Mouse (Mus musculus) layer of hippocampus, postnatal 25 days (tissue): Measurements from ENCODE around the gene Fam120a. TPM values are rescaled to one million over a fixed set of nuclear protein-coding genes. Genes with fewer than 3 reads are reported as not detected.

Experiments
- DNase-seq, 2 experiments: peaks; one replicate each; pipeline ENCODE4 v3.0.0; 2022; ENCODE audit warnings: mixed read lengths in 2 of 2, low spot score in 1 of 2; ENCODE audit errors: extremely low spot score in 1 of 2
- total RNA-seq, 2 experiments: library from RNA; stranded (reverse); gene quantifications; 2 replicates each; pipeline ENCODE4 v1.2.3; 2021

Gene Fam120a
- total RNA-seq: 100 to 1,000 TPM; 116 to 119 TPM

GRCm38 (mm10) chr13:48967956-48968749 lies at the start of gene Fam120a:
Fam120a (minus strand) TSS chr13:48968017.
- DNase-seq: peak; percentile 66 to 86

- DNase-seq: no peak
Measured at GRCm38 (mm10) chr13:49017375-49017774, 49.6 kb upstream of the Fam120a start.

GRCm38 (mm10) chr13:49016311-49016761 lies 48.5 kb upstream of the Fam120a start:
- peak; percentile 79 to 84 for DNase-seq

- DNase-seq: peak in 1 of 2 experiments; percentile 22
Measured at GRCm38 (mm10) chr13:49015366-49016306, 47.8 kb upstream of the Fam120a start.

- DNase-seq: no peak
Measured at GRCm38 (mm10) chr13:49013206-49013794, 45.5 kb upstream of the Fam120a start.

GRCm38 (mm10) chr13:49001691-49002090 lies 33.9 kb upstream of the Fam120a start:
- no peak for DNase-seq

- peak; percentile 32 to 73 for DNase-seq
Measured at GRCm38 (mm10) chr13:48998591-48998990, 30.8 kb upstream of the Fam120a start.

- DNase-seq: no peak
Measured at GRCm38 (mm10) chr13:48996731-48997130, 28.9 kb upstream of the Fam120a start.

GRCm38 (mm10) chr13:48994903-48995302 lies 27.1 kb upstream of the Fam120a start:
- DNase-seq: no peak

- DNase-seq: no peak
Measured at GRCm38 (mm10) chr13:48992914-48993313, 25.1 kb upstream of the Fam120a start.

GRCm38 (mm10) chr13:48990138-48990537 lies 22.3 kb upstream of the Fam120a start:
- DNase-seq: no peak

GRCm38 (mm10) chr13:48982482-48983098 lies 14.8 kb upstream of the Fam120a start:
- no peak for DNase-seq

GRCm38 (mm10) chr13:48979069-48979468 lies 11.3 kb upstream of the Fam120a start:
- DNase-seq: no peak

GRCm38 (mm10) chr13:48977858-48978257 lies 10.0 kb upstream of the Fam120a start:
- no peak for DNase-seq

- DNase-seq: no peak
Measured at GRCm38 (mm10) chr13:48974699-48975098, 6.9 kb upstream of the Fam120a start.

GRCm38 (mm10) chr13:48974266-48974665 lies 6.4 kb upstream of the Fam120a start:
- no peak for DNase-seq

- no peak for DNase-seq
Measured at GRCm38 (mm10) chr13:48973231-48973630, 5.4 kb upstream of the Fam120a start.

GRCm38 (mm10) chr13:48971033-48971432 lies 3.2 kb upstream of the Fam120a start:
- DNase-seq: no peak

- no peak for DNase-seq
Measured at GRCm38 (mm10) chr13:48970566-48970965, 2.7 kb upstream of the Fam120a start.

GRCm38 (mm10) chr13:48968750-48969088 lies 902 bp upstream of the Fam120a start:
- no peak for DNase-seq
